Mouse (Mus musculus) gastrocnemius, adult 8-10 months (tissue): Measurements from ENCODE around the gene Prss33. TPM values are rescaled to one million over a fixed set of nuclear protein-coding genes. Genes with fewer than 3 reads are reported as not detected.
A peak's percentile ranks its signal among the peaks of the same experiment; 100 is the strongest.
"Not testable (repeated sequence)": the region's sequence is repeated elsewhere in the genome, so short reads cannot be mapped to it uniquely, and the experiment has no call there.

Source experiments
- DNase-seq, 2 experiments: peaks; one replicate each; pipeline ENCODE4 v3.0.0; 2022; ENCODE audit warnings: low spot score in 2 of 2
- total RNA-seq, 4 experiments: library from RNA; stranded (reverse); gene quantifications; 2 replicates each; pipeline ENCODE4 v1.2.4; 2022

The Prss33 gene
- not detected for total RNA-seq

GRCm38 (mm10) chr17:23836006-23836575, at the start of gene Prss33:
Gene Prss33, minus strand, starts transcription at chr17:23836056.
- DNase-seq = no peak

GRCm38 (mm10) chr17:23880576-23880975, 44.7 kb upstream of the Prss33 start, which contains the start of the genes Dcpp1 and Dcpp2:
Gene Dcpp1, plus strand, starts transcription at chr17:23880876.
Gene Dcpp2, plus strand, starts transcription at chr17:23880880.
- DNase-seq = not testable (repeated sequence)

GRCm38 (mm10) chr17:23877166-23877565, 41.3 kb upstream of the Prss33 start:
- DNase-seq = no peak

- DNase-seq = no peak
Measured at GRCm38 (mm10) chr17:23876741-23877140, 40.9 kb upstream of the Prss33 start.

- peak in 1 of 2 experiments; percentile 17 for DNase-seq
Measured at GRCm38 (mm10) chr17:23873884-23874856, 38.3 kb upstream of the Prss33 start.

GRCm38 (mm10) chr17:23868513-23868912, 32.7 kb upstream of the Prss33 start:
- DNase-seq = no peak

- no peak for DNase-seq
Measured at GRCm38 (mm10) chr17:23867756-23868155, 31.9 kb upstream of the Prss33 start, which contains the start of gene Prss21. Gene Prss21, plus strand, starts transcription at chr17:23868056.

- no peak for DNase-seq
Measured at GRCm38 (mm10) chr17:23862926-23863325, 27.1 kb upstream of the Prss33 start.

- no peak for DNase-seq
Measured at GRCm38 (mm10) chr17:23857913-23858312, 22.1 kb upstream of the Prss33 start.

GRCm38 (mm10) chr17:23857193-23857592, 21.3 kb upstream of the Prss33 start:
- DNase-seq = no peak

GRCm38 (mm10) chr17:23854229-23854765, 18.4 kb upstream of the Prss33 start:
- no peak for DNase-seq

- DNase-seq = no peak
Measured at GRCm38 (mm10) chr17:23853292-23853691, 17.4 kb upstream of the Prss33 start.

- DNase-seq = peak; percentile 30 to 40
Measured at GRCm38 (mm10) chr17:23850853-23851749, 15.2 kb upstream of the Prss33 start.

GRCm38 (mm10) chr17:23850028-23850427, 14.2 kb upstream of the Prss33 start:
- DNase-seq = no peak

GRCm38 (mm10) chr17:23843812-23844273, 8.0 kb upstream of the Prss33 start, which contains the start of the genes Prss32 and Prss41:
Gene Prss32, plus strand, starts transcription at chr17:23843855.
Gene Prss41, minus strand, starts transcription at chr17:23844172.
- DNase-seq = peak in 1 of 2 experiments; percentile 33

GRCm38 (mm10) chr17:23843141-23843811, 7.4 kb upstream of the Prss33 start:
- DNase-seq = no peak

- peak in 1 of 2 experiments; percentile 37 for DNase-seq
Measured at GRCm38 (mm10) chr17:23841145-23841544, 5.3 kb upstream of the Prss33 start.

GRCm38 (mm10) chr17:23831201-23831600, 4.7 kb downstream of the Prss33 start:
- DNase-seq = no peak

- DNase-seq = peak; percentile 71 to 81
Measured at GRCm38 (mm10) chr17:23829064-23829619, 6.7 kb downstream of the Prss33 start, which contains the start of gene Elob. Gene Elob, minus strand, starts transcription at chr17:23829136.
